Comparison of ENCODE assay signal across 22 mouse cellular contexts in genomic region chr12:62404558-62404957, GRCm38 (mm10).
DNase-seq lines count a peak whose midpoint lies in the region; ATAC-seq and TF ChIP-seq lines count a peak whose summit lies in the region.
"Had no signal": no experiment of that assay in that cellular context is flagged by ENCODE, and none has a peak within 500 bp of the region (broad histone marks: within the 10 kb centered on the region; RNA-seq: fewer than 3 reads in every experiment).

No protein-coding gene starts in this region.

- no peak overlapping the region for H3K27ac ChIP-seq in MEL (ENCODE audit: control insufficient read depth, low read depth, low read length)
- no peak overlapping the region for H3K27ac ChIP-seq in forebrain, embryonic 16.5 days (ENCODE audit: low read length)

- no peak overlapping the region for H3K4me2 ChIP-seq in forebrain, embryonic 16.5 days (ENCODE audit: low read length)

- no peak for TF ChIP-seq POLR2A in MEL (IDR thresholded peaks at IDR 0.05; ENCODE audit: control insufficient read depth in 1 of 2, insufficient read depth in 1 of 2, low read depth in 1 of 2, low read length in 2 of 2, poor library complexity in 1 of 2)

- peak; percentile 56 to 67 for TF ChIP-seq EP300 in MEL (IDR thresholded peaks at IDR 0.05; ENCODE audit: low read depth in 1 of 2, low read length in 2 of 2)

- H3K27me3 ChIP-seq in MEL (ENCODE audit: control insufficient read depth in 1 of 2, insufficient read depth in 2 of 2, low read length in 2 of 2) = no peaks in the 10 kb centered on the region
- no peaks in the 10 kb centered on the region for H3K27me3 ChIP-seq in forebrain, embryonic 16.5 days (replicated peaks; ENCODE audit: control insufficient read depth, insufficient read depth, low read length)
- H3K27me3 ChIP-seq: CH12.LX, Patski had no signal

- H3K9me3 ChIP-seq in MEL (replicated peaks; ENCODE audit: insufficient read depth, low read length) = no peaks in the 10 kb centered on the region
- H3K9me3 ChIP-seq in forebrain, embryonic 16.5 days (ENCODE audit: control insufficient read depth, low read length) = no peaks in the 10 kb centered on the region
- H3K9me3 ChIP-seq: G1E had no signal

- no peak for ATAC-seq in forebrain, embryonic 16.5 days
- ATAC-seq: activated CD4-positive, CD25-positive, alpha-beta regulatory T cell, adult 4 months; CD4-positive, CD25-positive, alpha-beta regulatory T cell, adult 4 months; Patski had no signal

- no peak for TF ChIP-seq CTCF in MEL (IDR thresholded peaks at IDR 0.05 in 2 of 3, conservative IDR thresholded peaks at IDR 0.05 in 1 of 3; ENCODE audit: control insufficient read depth in 1 of 3, insufficient read depth in 1 of 3, low read depth in 2 of 3, low read length in 3 of 3, poor library complexity in 1 of 3, severe bottlenecking in 1 of 3)

- H3K4me1 ChIP-seq in MEL (ENCODE audit: control insufficient read depth in 1 of 2, insufficient read depth in 2 of 2, low read length in 2 of 2) = no peaks in the 10 kb centered on the region
- H3K4me1 ChIP-seq in forebrain, embryonic 16.5 days (replicated peaks; ENCODE audit: control insufficient read depth, insufficient read depth, low read length) = no peaks in the 10 kb centered on the region

- no peaks in the 10 kb centered on the region for H3K79me2 ChIP-seq in MEL (ENCODE audit: control insufficient read depth, insufficient read depth, low read length, poor library complexity)

- no peak overlapping the region for H3K9ac ChIP-seq in MEL (ENCODE audit: control insufficient read depth, low read depth, low read length, poor library complexity, severe bottlenecking)
- H3K9ac ChIP-seq in forebrain, embryonic 16.5 days (replicated peaks; ENCODE audit: low read depth, low read length) = no peak overlapping the region

- 65% methylated on average over 2 of the region's 2 CpGs for WGBS in forebrain, embryonic 16.5 days

- peak; percentile 39 for DNase-seq in 416B (ENCODE audit: low read depth)
- peak; percentile 19 for DNase-seq in MEL (ENCODE audit: low read depth, low spot score)
- no peak for DNase-seq in MN1 (ENCODE audit: low spot score)
- DNase-seq: adrenal gland, adult 2 months; adrenal gland, adult 8-10 months; adrenal gland, postnatal 10 days; adrenal gland, postnatal 14 days; adrenal gland, postnatal 25 days; adrenal gland, postnatal 36 days; B cell, adult 2 months; cerebellum, adult 11 months; cerebellum, adult 11-12 months; cerebellum, adult 18-20 months; cerebellum, adult 2 months; cerebellum, adult 8-10 months; cerebellum, adult 9-10 months had no signal

- TF ChIP-seq RAD21 in MEL (IDR thresholded peaks at IDR 0.05; ENCODE audit: low read depth, low read length) = no peak

- H3K36me3 ChIP-seq in MEL (ENCODE audit: control insufficient read depth in 1 of 2, insufficient read depth in 2 of 2, low read length in 2 of 2) = no peaks in the 10 kb centered on the region
- H3K36me3 ChIP-seq in forebrain, embryonic 16.5 days (ENCODE audit: control insufficient read depth, insufficient read depth) = no peaks in the 10 kb centered on the region
- H3K36me3 ChIP-seq: G1E had no signal

- H3K4me3 ChIP-seq in MEL (ENCODE audit: control insufficient read depth in 1 of 2, insufficient read depth in 1 of 2, low read depth in 2 of 2, low read length in 2 of 2) = no peak overlapping the region
- H3K4me3 ChIP-seq in forebrain, embryonic 16.5 days (replicated peaks; ENCODE audit: low read length) = no peak overlapping the region

TF ChIP-seq in MEL, 35 proteins besides CTCF, POLR2A, EP300 and RAD21:
- no peak for TF ChIP-seq POLR2AphosphoS5 (IDR thresholded peaks at IDR 0.05; ENCODE audit: borderline replicate concordance, low read depth, low read length)
- TF ChIP-seq MEF2A (IDR thresholded peaks at IDR 0.05; ENCODE audit: extremely low read depth, insufficient replicate concordance, low read depth, low read length, poor library complexity, severe bottlenecking) = no peak
- no peak for TF ChIP-seq NELFE (IDR thresholded peaks at IDR 0.05; ENCODE audit: low read depth, low read length)
- peak; percentile 50; the same call in 1 of the 2 replicates for TF ChIP-seq TCF12 (IDR thresholded peaks at IDR 0.05; ENCODE audit: low read depth, low read length)
- TF ChIP-seq ZC3H11A (IDR thresholded peaks at IDR 0.05; ENCODE audit: low read depth, low read length) = no peak
- peak; percentile 28; the same call in 1 of the 2 replicates for TF ChIP-seq GATA1 (IDR thresholded peaks at IDR 0.05; ENCODE audit: low read depth, low read length)
- TF ChIP-seq MYB (IDR thresholded peaks at IDR 0.05; ENCODE audit: low read depth, low read length) = no peak
- TF ChIP-seq UBTF (IDR thresholded peaks at IDR 0.05; ENCODE audit: borderline replicate concordance, insufficient read depth, low read depth, low read length) = no peak
- TF ChIP-seq POLR2AphosphoS2 (IDR thresholded peaks at IDR 0.05; ENCODE audit: low read length) = no peak
- no peak for TF ChIP-seq RCOR1 (IDR thresholded peaks at IDR 0.05; ENCODE audit: low read depth, low read length)
